Mouse (Mus musculus) lung, embryonic 16.5 days (tissue): ENCODE data around the gene Tmpo. TPM values are rescaled to one million over a fixed set of nuclear protein-coding genes. Genes with fewer than 3 reads are reported as not detected.

Experiments used
- ATAC-seq: fragments of 200-750 bp; cut with Nextera tagmentation; 2 replicates; pipeline ENCODE4 v1.8.0; 2017; ENCODE audit warnings: low read depth, mild to moderate bottlenecking, moderate library complexity
- H3K27ac ChIP-seq: fragments of 300-500 bp; sonication (generic); 2 replicates; pipeline ENCODE4 v1.5.1; 2014; ENCODE audit warnings: mild to moderate bottlenecking, control low read depth, low read length
- H3K27me3 ChIP-seq: fragments of 300-500 bp; sonication (generic); 2 replicates; pipeline ENCODE4 v1.6.1; 2014; ENCODE audit warnings: low read depth, low read length, mixed read lengths; ENCODE audit not compliant: control insufficient read depth, insufficient read depth
- H3K36me3 ChIP-seq: fragments of 300-500 bp; sonication (generic); 2 replicates; pipeline ENCODE4 v1.6.1; 2014; ENCODE audit warnings: low read length; ENCODE audit not compliant: control insufficient read depth, insufficient read depth
- H3K4me1 ChIP-seq: fragments of 300-500 bp; sonication (generic); replicated peaks from 2 replicates; pipeline ENCODE4 v1.6.1; 2014; ENCODE audit warnings: low read length, mixed read lengths; ENCODE audit not compliant: control insufficient read depth, insufficient read depth
- H3K4me2 ChIP-seq: fragments of 300-500 bp; sonication (generic); 2 replicates; pipeline ENCODE4 v1.6.1; 2014; ENCODE audit warnings: low read depth, low read length, control low read depth
- H3K4me3 ChIP-seq: fragments of 300-500 bp; sonication (generic); 2 replicates; pipeline ENCODE4 v1.5.1; 2014; ENCODE audit warnings: mild to moderate bottlenecking, low read length, control low read depth
- H3K9ac ChIP-seq: fragments of 300-500 bp; sonication (generic); 2 replicates; pipeline ENCODE4 v1.6.1; 2014; ENCODE audit warnings: low read length, control low read depth
- H3K9me3 ChIP-seq: fragments of 300-500 bp; sonication (generic); 2 replicates; pipeline ENCODE4 v1.6.1; 2016; ENCODE audit warnings: low read length; ENCODE audit not compliant: control insufficient read depth
- WGBS: fragments of 180-500 bp; shearing (Covaris S2); extraction: QIAGEN DNeasy Blood & Tissue Kit; methylation state at CpG from one replicate; pipeline ENCODE4 v1.1.7; 2014; 5-methylcytosine and 5-hydroxymethylcytosine counted together
- polyA plus RNA-seq: library from polyadenylated mRNA; unstranded; fragments of >200 nt; fragmentation: Nextera tagmentation; extraction: Ambion mirVana; gene quantifications from 2 replicates; pipeline ENCODE4 v1.2.1, GENCODE M21; 2015

The Tmpo gene
- polyA plus RNA-seq, 1 experiment from 2014 or later: 220 TPM

DNA sequence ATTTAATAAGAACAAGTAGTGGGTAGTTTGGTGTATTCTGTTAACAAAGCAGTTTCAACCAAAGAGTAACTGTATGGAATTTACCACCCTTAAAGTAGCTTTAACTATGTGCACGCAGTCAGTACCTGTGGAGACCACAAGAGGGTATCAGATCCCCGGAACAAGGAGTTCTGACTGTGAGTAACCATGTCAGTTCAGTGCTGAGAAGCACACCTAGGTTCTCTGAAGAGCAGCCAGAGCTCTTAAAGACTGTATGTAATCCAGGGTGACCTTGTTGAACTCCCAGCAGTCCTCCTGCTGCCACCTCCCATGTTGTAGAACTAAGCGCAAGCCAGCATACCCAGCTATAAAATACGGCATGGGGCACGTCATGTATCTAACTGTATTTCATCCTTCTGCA is 14.2 kb downstream of the Tmpo start:
- no peaks in the 10 kb centered on the region for H3K9me3 ChIP-seq
- peak overlapping the region; percentile 30 for H3K4me3 ChIP-seq
- peak overlapping the region; percentile 62 for H3K4me2 ChIP-seq
- H3K9ac ChIP-seq: no peak overlapping the region
- H3K4me1 ChIP-seq: peaks cover 26% of the 10 kb centered on the region
- no peak for ATAC-seq
- WGBS: 35% methylated on average over 5 of the region's 5 CpGs
- peak overlapping the region; percentile 49; the same call in 1 of the 2 replicates for H3K27ac ChIP-seq
- H3K36me3 ChIP-seq: peaks cover 30% of the 10 kb centered on the region
- no peaks in the 10 kb centered on the region for H3K27me3 ChIP-seq

DNA sequence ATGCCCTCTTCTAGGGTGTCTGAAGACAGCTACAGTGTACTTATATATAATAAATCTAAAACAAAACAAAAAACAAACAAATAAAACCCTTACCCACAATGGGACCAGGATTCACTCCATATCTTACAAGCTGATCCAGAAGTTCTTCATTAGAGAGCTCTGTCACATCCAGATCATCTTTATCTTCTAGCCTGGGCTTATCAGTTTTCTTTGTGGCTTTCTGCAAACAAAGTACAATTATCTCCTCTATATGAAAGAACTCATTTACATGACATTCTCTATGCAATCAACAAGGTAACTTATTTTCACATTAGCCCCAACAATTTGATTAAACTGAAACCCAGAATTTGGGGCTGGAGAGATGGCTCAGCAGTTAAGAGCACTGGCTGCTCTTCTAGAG is 15.3 kb downstream of the Tmpo start:
- Histone ChIP-seq H3K27ac (no peak overlapping the region), H3K36me3 (peaks cover 39% of the 10 kb centered on the region), H3K9ac (no peak overlapping the region), H3K9me3 (no peaks in the 10 kb centered on the region), H3K27me3 (no peaks in the 10 kb centered on the region), H3K4me1 (peaks cover 26% of the 10 kb centered on the region), H3K4me3 (no peak overlapping the region), H3K4me2 (no peak overlapping the region)
- no peak for ATAC-seq

DNA sequence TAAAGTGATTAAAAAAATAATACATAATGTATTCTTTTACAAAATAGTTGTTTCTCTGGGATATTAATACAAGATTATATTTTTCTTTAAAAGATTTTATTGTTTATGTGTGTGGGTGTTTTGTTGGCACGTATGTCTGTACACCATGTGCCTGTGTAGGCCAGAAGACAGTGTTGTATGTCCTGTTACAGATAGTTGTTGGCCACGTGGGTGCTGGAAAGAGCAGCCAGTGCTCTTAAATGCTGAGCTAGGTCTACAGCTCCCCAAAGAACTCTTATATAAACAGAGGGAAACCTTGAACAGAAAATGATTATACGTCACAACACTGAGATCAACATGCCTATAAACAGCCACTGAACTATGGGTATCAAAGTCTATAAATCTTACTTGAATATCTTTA is 16.6 kb downstream of the Tmpo start:
- H3K36me3 ChIP-seq: peaks cover 41% of the 10 kb centered on the region
- no peak overlapping the region for H3K4me2 ChIP-seq
- H3K27me3 ChIP-seq: no peaks in the 10 kb centered on the region
- H3K4me3 ChIP-seq: no peak overlapping the region
- H3K27ac ChIP-seq: no peak overlapping the region
- peaks cover 26% of the 10 kb centered on the region for H3K4me1 ChIP-seq
- no peaks in the 10 kb centered on the region for H3K9me3 ChIP-seq
- 71% methylated on average over 3 of the region's 3 CpGs for WGBS
- no peak overlapping the region for H3K9ac ChIP-seq
- ATAC-seq: no peak

DNA sequence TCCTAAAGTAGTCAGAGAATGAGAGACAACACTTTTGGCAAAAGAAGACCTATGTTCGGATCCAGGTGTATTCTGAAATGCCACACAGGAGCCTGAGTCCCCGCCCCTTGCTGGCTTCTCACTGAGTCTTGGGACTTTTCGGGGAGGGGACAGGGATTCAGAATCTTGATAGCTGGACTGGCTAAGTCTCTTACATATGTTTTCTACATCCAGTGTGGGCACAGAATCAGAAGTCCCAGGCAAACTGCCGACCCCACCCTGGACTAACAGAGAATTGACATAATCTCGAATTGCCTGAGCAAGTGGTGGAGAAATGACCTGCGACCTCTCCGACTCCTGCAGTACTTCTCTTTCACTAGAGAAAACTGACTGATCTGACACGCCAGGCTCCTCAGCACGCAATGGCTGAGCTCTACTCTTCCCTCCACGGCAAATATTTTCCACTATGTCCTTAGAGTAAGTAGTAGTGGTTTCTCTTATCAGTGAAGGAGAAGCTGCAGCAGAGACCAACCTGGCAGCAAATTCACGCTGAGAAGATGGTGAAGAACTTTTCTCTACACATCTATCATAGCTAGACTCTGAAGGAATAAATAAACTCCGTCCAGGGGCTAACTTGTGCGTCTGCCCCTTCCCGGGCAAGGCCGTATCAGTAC is 18.5 kb downstream of the Tmpo start:
- Histone ChIP-seq H3K4me3 (no peak overlapping the region), H3K36me3 (peaks cover 52% of the 10 kb centered on the region), H3K9me3 (no peaks in the 10 kb centered on the region), H3K27ac (no peak overlapping the region), H3K9ac (no peak overlapping the region), H3K4me2 (no peak overlapping the region), H3K27me3 (no peaks in the 10 kb centered on the region), H3K4me1 (peaks cover 10% of the 10 kb centered on the region)
- ATAC-seq: no peak
- 81% methylated on average over 15 of the region's 15 CpGs for WGBS

DNA sequence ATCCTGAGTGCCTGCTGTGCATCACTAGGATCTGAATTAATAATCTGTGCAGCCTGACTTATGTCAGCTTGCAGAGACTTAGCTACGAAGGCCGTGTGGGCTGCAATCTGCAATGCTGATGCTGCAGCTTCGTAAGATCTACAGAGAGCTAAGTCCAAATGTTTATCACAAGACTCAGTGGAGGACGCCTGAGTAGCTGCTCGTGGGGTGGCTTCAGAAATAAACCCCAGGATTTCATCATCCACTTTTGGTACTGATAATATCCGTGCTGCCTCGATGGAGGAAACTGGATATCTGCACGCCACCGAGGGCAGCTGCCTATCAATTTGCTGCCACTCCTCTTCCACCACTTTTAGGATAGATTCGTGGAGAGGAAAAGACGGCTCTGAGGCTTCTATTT is 19.0 kb downstream of the Tmpo start:
- Histone ChIP-seq H3K9ac (no peak overlapping the region), H3K4me2 (no peak overlapping the region), H3K27ac (no peak overlapping the region), H3K4me1 (peaks cover 6% of the 10 kb centered on the region), H3K9me3 (no peaks in the 10 kb centered on the region), H3K27me3 (no peaks in the 10 kb centered on the region), H3K36me3 (peaks cover 56% of the 10 kb centered on the region), H3K4me3 (no peak overlapping the region)
- no peak for ATAC-seq
- 85% methylated on average over 11 of the region's 11 CpGs for WGBS

DNA sequence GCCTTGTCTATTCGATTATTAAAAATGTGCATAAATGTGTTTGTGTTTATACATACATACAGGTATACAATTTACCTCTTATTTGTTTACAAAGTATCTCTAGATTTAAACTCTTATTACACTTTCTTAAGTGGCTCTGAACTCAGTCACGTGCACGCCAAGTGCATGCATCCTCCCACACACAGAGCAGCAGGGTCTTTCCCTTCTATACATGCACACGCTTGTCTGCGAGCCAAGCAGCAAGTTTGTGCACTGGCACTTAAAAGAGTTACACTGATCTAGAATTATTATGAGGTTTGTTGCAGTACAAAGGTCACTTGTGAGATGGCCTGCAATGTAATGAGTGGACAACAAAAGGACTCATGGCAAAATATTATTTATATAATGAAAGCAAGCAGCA is 20.1 kb downstream of the Tmpo start:
- no peaks in the 10 kb centered on the region for H3K27me3 ChIP-seq
- no peaks in the 10 kb centered on the region; the same call in 1 of the 2 replicates for H3K4me1 ChIP-seq
- no peak overlapping the region for H3K27ac ChIP-seq
- no peak overlapping the region for H3K4me3 ChIP-seq
- no peak for ATAC-seq
- H3K9ac ChIP-seq: no peak overlapping the region
- H3K4me2 ChIP-seq: no peak overlapping the region
- H3K9me3 ChIP-seq: no peaks in the 10 kb centered on the region
- WGBS: 90% methylated on average over 5 of the region's 5 CpGs
- H3K36me3 ChIP-seq: peaks cover 58% of the 10 kb centered on the region

DNA sequence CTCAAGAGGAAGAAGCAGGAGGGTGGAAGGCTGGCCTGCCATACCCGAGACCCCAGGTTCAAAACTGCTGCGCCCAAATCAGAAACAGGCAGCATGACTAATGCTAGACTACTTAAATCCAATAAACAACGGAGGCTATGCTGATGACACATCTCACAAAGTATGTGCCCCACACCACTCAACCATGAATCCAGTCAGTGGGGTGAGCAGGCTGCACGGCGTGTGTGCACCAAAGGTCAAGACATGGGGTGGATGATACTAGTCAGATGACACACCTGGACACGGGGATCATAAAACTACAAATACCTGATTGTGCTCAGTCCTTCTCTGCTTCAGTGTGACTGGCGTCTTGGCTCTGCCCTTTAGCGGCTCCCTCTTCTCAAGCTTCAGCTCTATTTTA is 22.7 kb downstream of the Tmpo start:
- H3K4me2 ChIP-seq: no peak overlapping the region
- H3K9me3 ChIP-seq: no peaks in the 10 kb centered on the region
- no peak overlapping the region for H3K27ac ChIP-seq
- H3K4me1 ChIP-seq: no peaks in the 10 kb centered on the region; the same call in 1 of the 2 replicates
- no peak overlapping the region for H3K4me3 ChIP-seq
- WGBS: 77% methylated on average over 8 of the region's 8 CpGs
- ATAC-seq: no peak
- H3K9ac ChIP-seq: no peak overlapping the region
- no peaks in the 10 kb centered on the region for H3K27me3 ChIP-seq
- peaks cover 63% of the 10 kb centered on the region for H3K36me3 ChIP-seq

DNA sequence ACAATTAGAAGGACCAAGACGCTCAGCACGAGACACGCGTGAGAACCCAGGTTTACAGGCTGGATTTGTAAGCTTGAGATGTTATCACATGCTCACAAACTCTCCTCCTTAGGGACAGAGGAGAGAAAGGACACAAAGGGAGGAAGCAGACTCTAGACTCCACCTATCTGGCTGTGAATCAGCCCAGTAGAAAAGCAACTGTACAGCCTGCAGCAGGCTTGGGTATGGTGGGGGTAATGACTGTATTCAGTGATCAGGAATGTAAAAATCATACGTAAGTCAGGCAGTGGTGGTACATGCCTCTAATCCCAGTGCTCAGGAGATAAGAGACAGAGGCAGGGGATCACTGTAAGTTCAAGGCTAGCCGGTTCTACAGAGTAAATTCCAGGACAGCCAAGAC is 24.8 kb downstream of the Tmpo start:
- 0 out of 2 replicates have a peak, but pooled peaks have one; percentile 45 for ATAC-seq
- no peak overlapping the region for H3K9ac ChIP-seq
- H3K27me3 ChIP-seq: no peaks in the 10 kb centered on the region
- WGBS: 75% methylated on average over 6 of the region's 6 CpGs
- peaks cover 57% of the 10 kb centered on the region for H3K36me3 ChIP-seq
- no peak overlapping the region for H3K27ac ChIP-seq
- H3K9me3 ChIP-seq: no peaks in the 10 kb centered on the region
- no peaks in the 10 kb centered on the region; the same call in 1 of the 2 replicates for H3K4me1 ChIP-seq
- no peak overlapping the region for H3K4me3 ChIP-seq
- no peak overlapping the region for H3K4me2 ChIP-seq

DNA sequence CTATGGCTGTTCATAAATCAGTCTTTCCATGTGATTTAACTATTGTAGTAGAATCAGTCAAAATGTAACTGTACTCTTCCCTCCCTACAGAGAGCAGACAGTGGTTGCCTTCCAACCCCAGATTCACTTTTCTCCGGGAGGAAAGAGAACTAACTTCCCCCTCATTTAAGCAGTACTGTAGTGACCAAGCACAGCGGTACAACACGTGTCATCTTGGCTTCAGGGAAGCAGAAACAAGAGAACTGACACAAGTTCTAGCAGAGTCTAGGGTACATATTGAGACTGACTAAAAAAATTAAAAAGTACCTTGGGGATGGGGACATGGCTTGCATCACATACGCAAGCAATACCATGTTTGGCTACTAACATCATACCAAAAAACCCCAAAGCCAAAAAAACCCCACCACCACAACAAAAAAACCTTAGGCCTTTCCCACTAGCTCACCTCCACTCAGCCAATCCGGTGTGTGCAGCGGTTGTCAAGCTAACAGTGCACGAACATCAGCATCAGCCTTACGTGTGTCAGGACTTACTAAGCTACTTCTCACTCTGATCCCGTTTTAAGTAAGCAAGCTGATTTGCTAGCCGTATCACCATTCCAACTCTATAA is 27.1 kb downstream of the Tmpo start:
- Histone ChIP-seq H3K4me3 (no peak overlapping the region), H3K4me2 (no peak overlapping the region), H3K4me1 (no peaks in the 10 kb centered on the region; the same call in 1 of the 2 replicates), H3K9ac (no peak overlapping the region), H3K36me3 (peaks cover 73% of the 10 kb centered on the region), H3K9me3 (no peaks in the 10 kb centered on the region), H3K27ac (no peak overlapping the region), H3K27me3 (no peaks in the 10 kb centered on the region)
- 87% methylated on average over 10 of the region's 10 CpGs for WGBS
- no peak for ATAC-seq
